In genomic region chr17:78639099-78639498, GRCm38 (mm10) we compare ENCODE assay signal across 12 mouse cellular contexts.
DNase-seq lines count a peak whose midpoint lies in the region; ATAC-seq and TF ChIP-seq lines count a peak whose summit lies in the region.
"Had no signal": no experiment of that assay in that cellular context is flagged by ENCODE, and none has a peak within 500 bp of the region (broad histone marks: within the 10 kb centered on the region; RNA-seq: fewer than 3 reads in every experiment).

No protein-coding gene starts in this region.

- no peaks in the 10 kb centered on the region for H3K9me3 ChIP-seq in heart, embryonic 12.5 days (replicated peaks)
- H3K9me3 ChIP-seq in lung, embryonic 14.5 days (ENCODE audit: low read depth, low read length): no peaks in the 10 kb centered on the region
- H3K9me3 ChIP-seq in lung, postnatal 0 days (ENCODE audit: low read length): no peaks in the 10 kb centered on the region
- H3K9me3 ChIP-seq: hindbrain, embryonic 10.5 days; midbrain, embryonic 15.5 days had no signal

- TF ChIP-seq EP300 in lung, postnatal 0 days (IDR thresholded peaks at IDR 0.05): no peak

- TF ChIP-seq CTCF in lung, embryonic 14.5 days (IDR thresholded peaks at IDR 0.05; ENCODE audit: low read depth): no peak
- no peak for TF ChIP-seq CTCF in lung, postnatal 0 days (IDR thresholded peaks at IDR 0.05)

- no peak overlapping the region for H3K4me2 ChIP-seq in heart, embryonic 12.5 days
- H3K4me2 ChIP-seq in lung, embryonic 14.5 days: no peak overlapping the region
- no peak overlapping the region for H3K4me2 ChIP-seq in lung, postnatal 0 days (replicated peaks; ENCODE audit: low read depth, low read length)
- H3K4me2 ChIP-seq: midbrain, embryonic 15.5 days had no signal

- no peaks in the 10 kb centered on the region for H3K27me3 ChIP-seq in heart, embryonic 12.5 days (replicated peaks)
- H3K27me3 ChIP-seq in lung, embryonic 14.5 days (ENCODE audit: insufficient read depth, low read length): no peaks in the 10 kb centered on the region
- H3K27me3 ChIP-seq in lung, postnatal 0 days (replicated peaks; ENCODE audit: insufficient read depth, low read length): no peaks in the 10 kb centered on the region
- H3K27me3 ChIP-seq: midbrain, embryonic 15.5 days had no signal

- intact Hi-C loops in heart, postnatal 14 days (cut with DNase I): no loop called here

- H3K27ac ChIP-seq in heart, embryonic 12.5 days (ENCODE audit: poor library complexity, severe bottlenecking): no peak overlapping the region
- H3K27ac ChIP-seq in lung, embryonic 14.5 days (ENCODE audit: low read depth): no peak overlapping the region
- no peak overlapping the region for H3K27ac ChIP-seq in lung, postnatal 0 days (ENCODE audit: low read length)
- H3K27ac ChIP-seq: hindbrain, embryonic 10.5 days; midbrain, embryonic 15.5 days had no signal

- no peak for ATAC-seq in heart, embryonic 12.5 days (ENCODE audit: insufficient number of reproducible peaks, low FRiP score)
- ATAC-seq in lung, embryonic 14.5 days (ENCODE audit: insufficient read depth): peak; percentile 87
- no peak for ATAC-seq in lung, postnatal 0 days
- ATAC-seq: forebrain, embryonic 14.5 days; midbrain, embryonic 15.5 days had no signal

- WGBS in heart, embryonic 12.5 days: 71% methylated on average over 6 of the region's 6 CpGs
- 39% methylated on average over 6 of the region's 6 CpGs for WGBS in lung, embryonic 14.5 days
- WGBS in lung, postnatal 0 days: 51% methylated on average over 6 of the region's 6 CpGs

- H3K9ac ChIP-seq in heart, embryonic 12.5 days: no peak overlapping the region
- H3K9ac ChIP-seq in lung, embryonic 14.5 days: no peak overlapping the region
- H3K9ac ChIP-seq in lung, postnatal 0 days (replicated peaks; ENCODE audit: low read depth): no peak overlapping the region
- H3K9ac ChIP-seq: midbrain, embryonic 15.5 days had no signal

- H3K4me3 ChIP-seq in heart, embryonic 12.5 days: no peak overlapping the region
- H3K4me3 ChIP-seq in lung, embryonic 14.5 days (ENCODE audit: low read depth, low read length): no peak overlapping the region
- no peak overlapping the region for H3K4me3 ChIP-seq in lung, postnatal 0 days (ENCODE audit: low read depth, low read length)
- H3K4me3 ChIP-seq: hindbrain, embryonic 10.5 days; midbrain, embryonic 15.5 days had no signal

- peak; percentile 3 to 7 for DNase-seq in heart, adult 18-20 months
- peak; percentile 77 for DNase-seq in lung, embryonic 14.5 days
- DNase-seq in lung, postnatal 0 days (ENCODE audit: low spot score): no peak
- peak; percentile 63 for DNase-seq in NIH3T3 (ENCODE audit: low read depth)
- DNase-seq in heart, postnatal 14 days: peak; percentile 14 to 40
- no peak for DNase-seq in retina, postnatal 1 day
- DNase-seq: cerebellum, adult 18-20 months; thymus, adult 18-20 months had no signal

- peaks cover 12% of the 10 kb centered on the region for H3K36me3 ChIP-seq in heart, embryonic 12.5 days
- no peaks in the 10 kb centered on the region for H3K36me3 ChIP-seq in lung, embryonic 14.5 days (ENCODE audit: insufficient read depth)
- no peaks in the 10 kb centered on the region for H3K36me3 ChIP-seq in lung, postnatal 0 days (ENCODE audit: insufficient read depth, low read length)
- H3K36me3 ChIP-seq: hindbrain, embryonic 10.5 days; midbrain, embryonic 15.5 days had no signal

- H3K4me1 ChIP-seq in heart, embryonic 12.5 days (replicated peaks): 0 out of 2 replicates have a peak, but pooled peaks cover 2% of the 10 kb centered on the region
- peaks cover 6% of the 10 kb centered on the region; the same call in 1 of the 2 replicates for H3K4me1 ChIP-seq in lung, embryonic 14.5 days (ENCODE audit: insufficient read depth)
- H3K4me1 ChIP-seq in lung, postnatal 0 days (ENCODE audit: insufficient read depth, low read depth, low read length): no peaks in the 10 kb centered on the region
- H3K4me1 ChIP-seq: hindbrain, embryonic 10.5 days; midbrain, embryonic 15.5 days had no signal

Comparison
In these comparisons a context has a peak if more than half of its experiments do, and no peak if none do; other contexts are left out.
1. DNase-seq: peak in heart, adult 18-20 months (2 of 2), lung, embryonic 14.5 days (single experiment), NIH3T3 (single experiment) and heart, postnatal 14 days (2 of 2); none in lung, postnatal 0 days (single experiment) and retina, postnatal 1 day (single experiment).